Mouse (Mus musculus) layer of hippocampus, adult 8-10 months (tissue): ENCODE measurements around the gene Wdr66. TPM values are rescaled to one million over a fixed set of nuclear protein-coding genes. Genes with fewer than 3 reads are reported as not detected.
"Not testable (repeated sequence)": the region's sequence is repeated elsewhere in the genome, so short reads cannot be mapped to it uniquely, and the experiment has no call there.

ENCODE experiments used
- DNase-seq, 2 experiments: peaks; one replicate each; pipeline ENCODE4 v3.0.0; 2022; ENCODE audit warnings: low spot score in 2 of 2
- total RNA-seq, 4 experiments: library from RNA; stranded (reverse); gene quantifications; 2 replicates each; pipeline ENCODE4 v1.2.4; 2022

Wdr66 gene
- total RNA-seq: 1 to 10 TPM; 3.5 to 5.9 (median 5.2) TPM

DNA sequence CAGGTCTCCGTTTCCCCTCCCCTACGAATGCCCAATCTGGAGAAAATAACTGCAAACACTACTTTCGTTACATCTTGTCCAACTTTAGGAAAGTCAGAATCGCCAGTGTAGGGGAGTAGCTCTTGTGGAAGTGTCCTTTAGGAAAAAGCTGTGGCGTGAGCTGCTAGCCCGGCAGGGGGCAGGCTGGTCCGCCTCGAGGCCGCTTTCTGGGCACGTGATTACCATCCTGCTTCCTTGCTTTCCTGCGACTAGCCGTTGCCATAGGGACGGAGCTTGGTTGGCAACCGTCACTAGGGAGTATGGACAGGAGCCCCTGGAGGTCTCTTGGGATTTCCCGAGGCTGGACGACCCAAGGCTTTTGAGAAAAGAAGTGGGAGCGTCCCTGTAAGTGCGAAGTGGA is at the start of gene Wdr66:
Wdr66 (plus strand) TSS at position 269 of the 400 bp plus-strand sequence.
- peak; percentile 88 to 92 for DNase-seq

DNA sequence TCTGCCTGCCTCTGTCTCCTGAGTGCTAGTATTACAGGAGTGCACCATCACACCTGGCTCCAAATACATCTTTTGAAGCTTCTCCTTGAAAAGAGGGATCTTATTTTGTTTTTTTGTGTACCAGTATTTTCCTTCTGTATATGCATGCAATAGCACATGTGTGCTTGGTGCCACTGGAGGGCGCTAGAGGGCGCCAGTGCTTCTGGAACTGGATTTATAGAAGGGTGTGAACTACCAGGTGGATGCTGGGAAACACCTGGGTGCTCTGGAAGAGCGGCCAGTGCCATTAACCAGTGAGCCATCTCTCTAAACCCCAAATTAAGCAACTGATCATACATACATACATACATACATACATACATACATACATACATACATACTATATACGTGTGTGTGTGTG is 49.1 kb upstream of the Wdr66 start:
- DNase-seq: not testable (repeated sequence)

GRCm38 (mm10) chr5:123203591-123203990 is 48.3 kb upstream of the Wdr66 start:
- not testable (repeated sequence) for DNase-seq

DNA sequence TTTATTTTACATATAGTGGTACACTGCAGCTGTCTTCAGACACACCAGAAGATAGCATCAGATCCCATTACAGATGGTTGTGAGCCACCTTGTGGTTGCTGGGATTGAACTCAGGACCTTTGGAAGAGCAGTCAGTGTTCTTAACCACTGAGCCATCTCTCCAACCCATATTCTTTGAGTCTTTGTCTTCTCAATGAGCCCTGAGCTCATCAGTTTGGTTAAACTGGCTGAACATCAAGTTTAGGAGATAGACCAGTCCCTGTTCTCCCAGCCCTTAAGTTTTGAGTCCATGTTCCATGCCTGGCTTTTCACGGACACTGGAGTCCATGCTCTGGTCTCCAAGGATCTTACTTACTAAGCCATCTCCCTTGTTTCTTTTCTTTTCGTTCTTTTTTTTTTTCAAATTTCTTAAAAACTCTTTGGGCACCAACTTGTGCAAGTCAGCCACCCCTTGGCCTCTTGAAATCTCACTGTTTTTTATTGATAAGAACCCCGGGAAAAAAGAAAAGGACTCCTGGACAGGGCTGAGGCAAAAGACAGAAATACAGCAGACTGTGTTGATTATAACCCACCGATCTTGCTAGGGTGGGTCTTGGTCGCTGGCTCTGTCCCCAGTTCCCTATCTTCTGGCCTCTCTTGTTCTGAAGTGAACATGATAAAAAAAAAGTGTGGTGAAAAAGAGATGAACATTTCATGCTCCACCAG is 29.4 kb upstream of the Wdr66 start:
- DNase-seq: not testable (repeated sequence)

- DNase-seq: no peak
Measured at GRCm38 (mm10) chr5:123223051-123223410, 28.9 kb upstream of the Wdr66 start.

GRCm38 (mm10) chr5:123223861-123224260 is 28.0 kb upstream of the Wdr66 start:
- not testable (repeated sequence) for DNase-seq

DNA sequence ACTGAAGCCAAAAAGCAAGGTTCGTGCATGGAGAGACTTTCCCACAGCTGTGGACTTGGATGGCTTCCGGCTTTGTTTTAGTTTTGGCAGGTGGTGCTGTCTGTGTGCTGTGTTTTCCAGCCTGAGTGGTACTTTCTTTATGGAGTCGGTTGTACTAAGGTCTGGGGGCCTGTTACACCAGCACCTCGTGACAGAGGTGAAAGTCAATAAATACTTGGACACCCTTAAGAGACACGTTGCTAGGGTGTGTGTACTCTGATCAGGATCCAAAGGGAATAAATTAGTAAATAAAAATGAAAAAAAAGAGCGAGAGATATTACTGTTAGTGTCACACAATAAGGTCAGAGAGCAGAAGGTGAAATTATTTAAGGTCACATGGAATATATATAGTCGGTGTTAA is 25.1 kb upstream of the Wdr66 start:
- no peak for DNase-seq

DNA sequence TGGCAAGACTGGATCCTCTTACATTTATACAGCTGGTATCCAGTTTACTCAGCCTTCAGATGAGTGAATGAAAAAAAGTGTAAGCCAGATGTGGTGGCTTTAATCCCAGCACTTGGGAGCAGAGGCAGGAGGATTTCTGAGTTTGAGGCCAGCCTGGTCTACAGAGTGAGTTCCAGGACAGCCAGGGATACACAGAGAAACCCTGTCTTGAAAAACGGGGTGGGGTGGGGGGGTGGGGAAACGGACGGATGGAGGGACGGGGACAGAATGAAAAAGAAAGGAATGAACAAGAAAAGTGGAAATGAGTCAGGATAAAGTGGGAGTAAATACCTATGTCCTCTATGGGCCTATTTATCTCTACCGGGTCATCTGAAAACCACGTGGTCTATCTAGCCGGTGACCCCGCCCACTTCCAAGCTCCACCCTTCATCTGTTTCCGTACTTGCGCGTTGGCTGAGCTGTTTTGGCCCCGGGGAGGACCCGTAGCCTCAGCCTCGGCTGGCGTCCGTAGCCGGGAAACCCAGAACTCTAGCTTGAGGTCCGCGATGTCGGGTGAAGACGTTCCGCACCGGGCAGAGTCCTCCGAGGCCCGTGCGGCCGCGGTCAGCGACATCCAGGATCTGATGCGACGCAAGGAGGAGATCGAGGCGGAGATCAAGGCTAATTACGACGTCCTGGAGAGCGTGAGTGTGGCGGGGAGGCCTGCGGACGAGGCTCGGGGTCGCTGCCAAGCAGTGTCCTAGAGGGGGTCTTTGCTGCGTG is 24.0 kb upstream of the Wdr66 start:
- peak; percentile 94 to 97 for DNase-seq

- DNase-seq: no peak
Measured at GRCm38 (mm10) chr5:123228524-123228922, 23.4 kb upstream of the Wdr66 start.

DNA sequence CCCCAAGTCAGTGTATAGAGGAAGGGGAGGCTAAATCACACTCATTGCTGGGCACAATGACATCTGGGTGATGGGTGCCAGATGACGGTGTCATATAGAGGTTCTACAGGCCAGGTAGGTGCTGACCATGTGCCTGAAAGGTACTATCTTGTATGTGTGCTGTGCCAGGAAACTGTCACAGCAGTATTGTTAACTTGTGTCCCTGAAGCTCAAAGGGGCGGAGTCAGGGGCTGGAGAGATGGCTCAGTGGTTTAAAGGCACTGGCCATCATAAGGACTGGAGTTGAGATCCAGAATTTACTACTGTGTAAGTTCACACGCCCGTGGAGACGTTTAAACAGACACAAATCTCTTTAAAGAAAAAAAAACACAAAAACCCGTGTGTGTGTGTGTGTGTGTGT is 22.6 kb upstream of the Wdr66 start:
- DNase-seq: no peak

- DNase-seq: no peak
Measured at GRCm38 (mm10) chr5:123232180-123232579, 19.7 kb upstream of the Wdr66 start.

DNA sequence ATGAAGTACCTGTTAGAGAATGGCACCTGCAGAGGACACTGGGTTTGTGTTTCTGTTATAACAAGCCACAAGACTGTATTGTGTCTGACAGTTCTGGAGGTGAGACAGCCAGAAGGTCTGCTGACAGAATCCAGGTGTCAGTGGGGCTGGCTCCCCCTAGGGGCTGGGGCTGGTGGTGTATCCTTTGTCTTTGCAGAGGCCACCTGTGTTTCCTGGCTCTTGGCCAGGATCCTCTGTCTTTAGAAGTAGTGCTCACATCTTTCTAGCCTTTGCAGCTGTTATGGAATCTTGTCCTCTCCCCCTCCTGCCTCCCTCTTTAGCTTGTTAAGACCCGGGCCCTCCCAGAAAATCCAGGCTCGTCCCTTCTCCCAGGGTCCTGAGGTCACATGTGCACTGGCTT is 16.2 kb upstream of the Wdr66 start:
- no peak for DNase-seq

GRCm38 (mm10) chr5:123236426-123236825 is 15.5 kb upstream of the Wdr66 start:
- DNase-seq: peak in 1 of 2 experiments; percentile 50

- no peak for DNase-seq
Measured at GRCm38 (mm10) chr5:123239501-123239900, 12.4 kb upstream of the Wdr66 start.

- DNase-seq: no peak
Measured at GRCm38 (mm10) chr5:123245518-123245917, 6.4 kb upstream of the Wdr66 start.

DNA sequence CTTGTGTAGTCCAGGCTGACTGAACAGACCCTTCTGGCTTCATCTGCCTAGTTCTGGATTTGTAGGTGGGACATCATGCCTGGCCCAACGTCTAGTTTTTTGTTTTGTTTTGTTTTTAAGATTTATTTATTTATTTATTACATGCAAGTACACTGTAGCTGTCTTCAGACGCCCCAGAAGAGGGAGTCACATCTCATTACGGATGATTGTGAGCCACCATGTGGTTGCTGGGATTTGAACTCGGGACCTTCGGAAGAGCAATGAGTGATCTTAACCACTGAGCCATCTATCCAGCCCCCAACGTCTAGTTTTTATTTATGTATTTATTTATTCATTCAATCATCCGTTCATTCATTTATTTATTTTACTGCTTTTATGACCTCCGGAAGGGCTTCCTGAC is 512 bp upstream of the Wdr66 start:
- DNase-seq: no peak

GRCm38 (mm10) chr5:123256841-123257755 is 5.2 kb downstream of the Wdr66 start:
- peak; percentile 49 to 62 for DNase-seq

DNA sequence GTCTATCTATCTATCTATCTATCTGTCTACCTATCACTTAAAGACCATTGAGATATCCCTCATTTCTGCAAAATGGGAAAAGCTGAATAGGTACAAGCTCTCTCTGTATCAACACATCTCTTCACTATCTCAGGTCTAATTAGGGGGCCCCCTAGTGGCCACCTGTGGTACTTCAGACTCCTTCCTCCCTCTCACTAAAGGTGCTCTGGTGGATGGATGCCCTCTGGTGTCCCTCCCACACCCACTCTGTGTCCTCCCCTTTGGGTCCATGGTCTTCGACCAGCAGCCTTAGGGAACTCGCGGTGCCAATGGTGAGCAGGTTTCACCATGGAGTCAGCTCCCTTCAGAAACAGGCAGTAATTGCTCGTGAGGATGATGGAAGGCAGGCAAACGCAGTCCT is 7.1 kb downstream of the Wdr66 start:
- DNase-seq: peak in 1 of 2 experiments; percentile 42

DNA sequence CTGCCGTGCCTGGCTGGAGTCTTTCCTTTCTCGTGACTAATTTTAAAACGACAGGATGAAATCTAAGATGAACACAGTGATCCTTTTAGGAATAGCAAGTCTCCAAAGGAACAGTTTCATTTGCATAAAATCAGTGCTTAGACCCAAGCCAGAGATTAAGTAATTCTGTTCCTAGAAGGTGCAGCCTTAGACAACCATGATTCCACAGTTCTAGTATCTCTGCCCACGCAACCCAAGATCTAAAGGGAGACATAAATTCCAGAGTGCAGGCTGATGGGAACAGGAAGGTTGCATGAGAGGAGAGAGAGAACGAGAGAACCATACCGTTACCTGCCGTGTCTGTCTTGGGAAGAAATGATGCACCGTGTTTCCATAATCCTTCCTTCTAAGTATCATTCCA is 8.8 kb downstream of the Wdr66 start:
- DNase-seq: no peak

- DNase-seq: no peak
Measured at GRCm38 (mm10) chr5:123266909-123267308, 15.0 kb downstream of the Wdr66 start.
